Mouse (Mus musculus) subcutaneous adipose tissue, adult 2 months (tissue): ENCODE results near the gene Mre11a. TPM values are rescaled to one million over a fixed set of nuclear protein-coding genes. Genes with fewer than 3 reads are reported as not detected.

Experiments used
- polyA plus RNA-seq: library from polyadenylated mRNA; depleted of rRNA; stranded (reverse); fragments of >200 nt; gene quantifications from 2 replicates; pipeline ENCODE4 v1.2.3, GENCODE M21; 2012; ENCODE audit warnings: low replicate concordance; rRNA removed

Gene Mre11a
- 3.6 and 8.0 TPM in 2 replicates for polyA plus RNA-seq

DNA sequence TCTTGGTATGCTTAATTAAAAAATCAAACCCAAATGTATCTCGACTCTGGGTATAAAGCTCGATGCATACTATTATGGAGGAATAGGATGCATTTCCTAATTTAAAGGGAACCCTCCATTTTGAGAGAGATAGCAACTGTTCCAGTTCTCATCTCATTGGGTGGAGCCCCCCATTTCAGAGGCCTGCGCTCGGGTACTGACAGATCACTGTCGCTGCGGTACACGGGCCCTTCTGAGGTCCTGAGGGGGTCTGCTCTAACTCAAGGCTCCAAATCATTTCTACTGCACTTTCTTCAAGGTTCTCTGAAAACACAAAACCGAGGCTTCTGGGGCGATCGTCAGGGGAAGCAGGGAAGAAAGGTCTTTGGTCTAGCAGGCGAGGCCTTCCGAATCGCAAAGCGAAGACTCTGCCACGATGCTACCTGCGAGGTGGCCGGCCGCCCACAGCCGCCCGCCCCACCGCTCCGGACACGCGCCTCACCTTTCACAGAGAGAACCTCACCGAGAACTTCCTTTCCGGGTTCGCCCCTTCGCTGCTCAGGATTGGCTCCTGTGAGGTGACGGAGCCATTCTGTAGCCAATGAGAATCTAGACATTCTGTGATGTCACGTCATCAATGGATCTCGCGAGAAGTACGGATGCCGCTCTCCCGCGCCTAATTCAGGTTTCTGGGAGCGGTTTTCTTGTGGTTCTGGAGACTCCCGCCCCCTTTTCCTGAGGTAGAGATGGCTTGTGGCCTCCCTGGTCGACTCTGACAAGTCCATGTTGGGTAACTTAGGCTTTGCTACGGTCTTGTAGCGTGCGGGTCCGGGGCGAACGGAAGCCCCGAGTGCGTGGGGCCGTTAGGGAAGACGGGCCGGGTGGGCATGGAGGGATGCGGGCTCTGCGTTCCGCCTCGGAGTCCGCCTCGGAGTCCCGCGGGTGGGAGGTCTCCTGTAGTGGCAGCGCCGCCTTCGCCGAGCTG is at the start of gene Mre11a, which contains the start of gene Ankrd49:
Gene Mre11a (plus strand): TSS at position 616 of the 964 bp plus-strand sequence.
Gene Ankrd49 (minus strand): TSS at position 818 of the 964 bp plus-strand sequence.

DNA sequence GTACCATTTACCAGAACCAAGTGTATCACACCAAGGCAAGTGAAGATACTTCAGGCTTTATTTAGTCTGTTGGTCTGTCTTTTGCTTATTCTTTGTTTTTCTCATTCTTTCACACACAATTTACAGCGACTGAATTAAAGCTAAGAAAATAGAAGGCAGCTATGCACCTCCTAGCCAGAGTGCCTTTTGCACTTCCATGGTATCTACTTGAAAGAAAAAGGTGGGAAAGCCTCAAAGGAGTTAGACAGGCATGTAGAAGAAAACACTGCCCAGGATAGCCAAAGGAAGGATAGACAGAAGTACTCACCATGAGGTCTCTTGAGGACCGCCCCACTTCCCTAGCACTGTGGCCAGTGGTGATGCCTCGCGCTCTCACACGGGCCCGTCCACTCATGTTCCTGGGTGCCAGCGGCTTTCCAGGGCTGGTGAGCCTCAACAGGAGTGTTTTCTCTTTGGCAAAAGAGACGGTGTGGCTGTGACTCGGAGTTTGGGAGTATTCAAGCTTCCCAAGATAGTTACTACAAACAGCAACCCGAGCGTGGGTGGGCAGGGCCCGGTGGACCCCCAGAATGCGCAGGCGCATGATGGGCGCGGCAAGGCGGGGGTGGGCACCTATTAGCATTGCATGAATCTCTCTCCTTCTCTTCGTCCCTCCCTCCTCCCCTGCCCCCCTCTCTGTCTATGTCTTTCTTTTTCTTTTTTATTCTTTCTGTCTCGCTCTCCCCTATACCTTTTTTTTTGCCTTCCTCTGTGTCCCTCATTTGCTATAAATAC is 44.1 kb upstream of the Mre11a start, which contains the start of gene Piwil4:
Gene Piwil4 (minus strand): TSS at position 583 of the 774 bp plus-strand sequence.

GRCm38 (mm10) chr9:14752001-14752522 is 32.4 kb upstream of the Mre11a start, which contains the start of gene Fut4:
Fut4 (minus strand) TSS chr9:14752393.

DNA sequence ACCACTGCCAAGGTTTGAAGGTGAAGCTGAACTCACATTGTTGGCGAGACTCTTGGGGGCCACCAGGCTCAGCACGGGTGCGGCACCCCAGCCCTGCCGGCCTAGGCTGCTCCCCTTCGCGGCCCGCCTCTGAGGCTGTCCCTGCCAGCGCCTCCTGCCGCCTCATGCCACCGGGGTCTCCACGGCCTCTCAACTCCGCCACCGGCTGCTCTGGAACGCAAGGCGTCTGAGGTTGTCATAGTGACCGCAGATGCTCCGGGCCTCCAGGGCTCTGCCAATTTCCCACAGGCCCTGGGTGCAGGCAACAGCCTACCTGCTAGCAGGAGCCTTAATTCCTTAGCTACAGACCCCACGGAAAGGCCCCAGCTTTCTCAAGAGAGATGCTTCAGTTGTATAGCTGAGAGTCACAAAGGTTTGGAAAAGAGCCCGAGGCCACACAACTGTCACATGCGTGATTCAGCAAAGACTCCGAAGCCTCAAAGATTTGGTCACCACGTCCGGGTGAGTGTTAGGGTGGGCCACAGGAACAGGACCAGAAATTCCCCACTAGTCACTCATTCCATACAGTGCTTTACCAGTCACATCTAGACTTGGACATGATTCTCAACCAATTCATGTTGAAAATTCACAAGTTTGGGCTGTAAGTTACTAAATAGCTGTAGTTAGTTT is 13.5 kb upstream of the Mre11a start, which contains the start of gene 1700012B09Rik:
Gene 1700012B09Rik (minus strand): TSS at position 228 of the 669 bp plus-strand sequence.

GRCm38 (mm10) chr9:14859868-14860639 is 75.6 kb downstream of the Mre11a start, which contains the start of gene Gpr83:
Gpr83 (plus strand) TSS chr9:14860210.

Other genes with a start within 250 kb of the Mre11a start
- gene Amotl1, start 139.6 kb upstream of the Mre11a start, polyA plus RNA-seq, result 67.5 and 91.8 TPM in 2 replicates
- 0.26 and 1.1 TPM in 2 replicates for gene Piwil4, start 43.9 kb upstream of the Mre11a start, polyA plus RNA-seq
- 0.57 and 4.3 TPM in 2 replicates for gene Fut4, start 32.3 kb upstream of the Mre11a start, polyA plus RNA-seq
- not detected in 2 replicates for gene 1700012B09Rik, start 13.6 kb upstream of the Mre11a start, polyA plus RNA-seq
- gene Ankrd49, start 202 bp downstream of the Mre11a start, polyA plus RNA-seq, result 5.4 and 11.4 TPM in 2 replicates
- 0.03 and 1.7 TPM in 2 replicates for gene Gpr83, start 75.6 kb downstream of the Mre11a start, polyA plus RNA-seq
- gene Izumo1r, start 119.3 kb downstream of the Mre11a start, polyA plus RNA-seq, result 0.16 and 0.42 TPM in 2 replicates